Mouse (Mus musculus) leukemia stem cell, adult 10-12 weeks (primary cell): ENCODE results near the gene Scgb1b7. TPM values are rescaled to one million over a fixed set of nuclear protein-coding genes. Genes with fewer than 3 reads are reported as not detected.

ENCODE experiments used
- polyA plus RNA-seq: library from polyadenylated mRNA; stranded (reverse); fragments of >175 nt; gene quantifications from 2 replicates; pipeline ENCODE4 v1.2.3, GENCODE M21; 2012; ENCODE audit warnings: low replicate concordance

The Scgb1b7 gene
- polyA plus RNA-seq: not detected in 2 replicates

GRCm38 (mm10) chr7:31712365-31712764 is at the start of gene Scgb1b7:
Gene Scgb1b7 (plus strand): TSS chr7:31712665.

GRCm38 (mm10) chr7:31705657-31706056 is 6.8 kb upstream of the Scgb1b7 start, which contains the start of gene Scgb2b7:
Gene Scgb2b7 (minus strand): TSS chr7:31705757.

Other genes starting within 250 kb of the Scgb1b7 start
- gene Scgb2b7, start 6.9 kb upstream of the Scgb1b7 start, polyA plus RNA-seq: not detected in 2 replicates